Mouse (Mus musculus): Measurements from ENCODE around the gene Lrrc61. TPM values are rescaled to one million over a fixed set of nuclear protein-coding genes. Genes with fewer than 3 reads are reported as not detected.

Lrrc61 gene
- polyA plus RNA-seq, 2 experiments from 2014 or later: 33.3 to 54.7 TPM

DNA sequence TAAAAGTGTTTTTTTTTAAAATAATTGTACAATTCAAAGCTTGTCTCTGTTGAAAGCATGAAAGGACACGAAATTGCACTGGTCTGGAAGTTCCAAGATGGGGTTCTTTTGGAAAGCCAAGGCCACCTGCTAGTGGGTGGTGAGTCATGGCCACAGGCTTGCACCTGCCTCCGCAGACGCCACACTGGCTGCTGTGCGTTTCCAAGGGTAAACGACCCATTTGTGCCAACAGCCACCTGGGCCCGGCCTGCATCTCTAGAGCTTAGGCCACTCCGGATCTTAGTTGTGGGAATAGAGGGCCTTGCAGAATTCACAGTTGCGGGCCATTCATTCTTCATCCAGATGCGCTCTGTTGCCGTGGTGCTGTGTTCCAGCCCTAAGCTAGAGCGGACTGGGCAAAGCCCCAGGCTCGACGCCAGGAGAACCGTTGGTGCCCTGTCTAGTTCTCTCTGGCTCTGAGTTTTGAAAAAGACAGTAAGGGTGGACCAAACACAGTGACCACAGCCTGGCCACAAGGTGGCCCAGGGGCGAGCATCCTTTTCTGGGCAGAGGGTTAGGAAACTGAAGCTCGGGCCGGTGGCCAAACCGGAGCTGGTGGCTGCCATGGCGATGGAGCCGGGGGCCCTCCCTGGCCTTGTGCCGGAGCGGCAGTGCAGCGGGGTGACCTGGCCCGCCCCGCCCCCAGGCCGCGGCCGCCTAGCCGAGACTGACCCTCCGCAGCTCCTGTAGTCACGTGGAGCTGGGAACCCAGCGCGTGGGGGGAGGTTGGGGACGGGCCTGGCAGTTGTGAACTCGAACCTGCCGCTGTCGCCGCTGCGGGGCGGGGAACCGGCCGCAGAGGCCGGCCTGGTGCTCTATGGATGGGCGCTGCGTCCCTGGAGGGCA, 38.8 kb downstream of the Lrrc61 start, which contains the start of the genes Repin1 and Gm44965:
Gene Repin1, plus strand, starts transcription at position 726 of the 885 bp plus-strand sequence.
Gene Gm44965, plus strand, starts transcription at position 784 of the 885 bp plus-strand sequence.
- ATAC-seq: peak; percentile 65

DNA sequence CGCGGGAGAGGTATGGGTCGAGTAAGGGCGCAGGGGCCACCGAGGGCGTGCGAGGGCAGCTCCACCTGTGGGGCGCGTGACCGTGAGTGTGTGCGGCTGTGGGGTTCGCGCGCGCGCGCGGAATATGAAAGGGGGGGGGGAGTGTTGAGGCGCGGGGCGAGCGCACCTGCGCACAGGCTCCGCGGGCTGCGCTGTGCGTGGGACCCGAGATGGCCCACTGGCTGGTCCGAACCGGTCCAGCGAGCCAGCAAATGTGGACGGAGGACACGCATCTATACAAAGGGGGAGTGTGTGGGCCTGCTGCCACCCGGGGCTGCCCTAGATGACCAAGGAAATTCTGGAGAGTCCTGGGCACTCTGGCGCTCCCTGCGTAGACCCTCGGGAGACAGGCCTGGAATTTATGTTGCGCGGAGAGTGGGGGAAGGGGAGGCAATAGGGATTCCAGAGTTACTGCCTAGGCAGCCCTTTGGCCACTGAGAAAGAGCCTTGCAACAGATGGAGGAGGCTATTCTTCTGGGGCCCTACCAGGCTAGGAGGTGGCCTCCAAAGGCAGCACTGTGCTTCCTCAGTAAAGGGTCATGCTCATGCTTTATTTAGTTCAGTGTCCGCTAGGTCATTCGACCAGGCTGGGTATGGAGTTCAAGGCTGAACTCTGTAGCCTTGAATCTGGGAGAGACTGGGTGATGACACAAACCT, 39.6 kb downstream of the Lrrc61 start:
- ATAC-seq: peak; percentile 66

DNA sequence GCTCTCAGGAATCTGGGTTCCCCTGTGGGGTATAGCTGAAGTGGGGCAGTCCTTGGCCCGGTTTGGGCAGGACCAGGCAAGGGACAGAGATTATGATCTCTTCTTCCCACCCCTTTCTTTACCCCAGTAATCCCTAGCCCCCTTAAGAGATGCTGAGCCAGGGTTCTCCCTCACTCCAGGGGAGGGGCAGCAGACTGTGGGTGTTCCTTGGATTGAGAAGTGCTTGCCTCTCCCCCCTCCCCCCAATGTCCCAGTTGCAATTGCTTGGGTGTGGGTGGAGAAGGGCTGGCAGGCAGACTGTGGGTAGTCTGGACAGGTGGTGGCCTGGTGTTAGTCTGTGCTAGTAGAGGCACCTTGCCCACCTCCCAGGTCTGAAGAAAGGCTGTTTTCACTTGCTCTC, 40.7 kb downstream of the Lrrc61 start:
- no peak for ATAC-seq

DNA sequence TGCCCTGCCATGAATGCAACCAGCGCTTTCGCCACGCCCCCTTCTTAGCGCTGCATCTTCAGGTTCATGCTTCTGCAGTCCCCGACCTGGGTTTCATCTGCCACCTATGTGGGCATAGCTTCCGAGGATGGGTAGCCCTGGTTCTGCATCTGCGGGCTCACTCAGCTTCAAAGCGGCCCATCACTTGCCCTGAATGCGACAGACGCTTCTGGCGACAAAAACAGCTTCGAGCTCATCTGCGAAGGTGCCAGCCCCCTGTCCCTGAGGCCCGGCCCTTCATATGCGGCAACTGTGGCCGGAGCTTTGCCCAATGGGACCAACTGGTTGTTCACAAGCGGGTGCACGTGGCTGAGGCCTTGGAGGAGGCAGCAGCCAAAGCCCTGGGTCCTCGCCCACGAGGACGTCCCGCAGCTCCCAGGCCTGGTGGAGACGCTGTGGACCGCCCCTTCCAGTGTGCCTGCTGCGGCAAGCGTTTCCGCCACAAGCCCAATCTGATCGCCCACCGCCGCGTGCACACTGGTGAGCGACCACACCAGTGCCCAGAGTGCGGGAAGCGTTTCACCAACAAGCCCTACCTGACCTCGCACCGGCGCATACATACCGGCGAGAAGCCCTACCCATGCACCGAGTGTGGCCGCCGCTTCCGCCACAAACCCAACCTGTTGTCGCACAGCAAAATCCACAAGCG, 42.1 kb downstream of the Lrrc61 start:
- no peak for ATAC-seq

DNA sequence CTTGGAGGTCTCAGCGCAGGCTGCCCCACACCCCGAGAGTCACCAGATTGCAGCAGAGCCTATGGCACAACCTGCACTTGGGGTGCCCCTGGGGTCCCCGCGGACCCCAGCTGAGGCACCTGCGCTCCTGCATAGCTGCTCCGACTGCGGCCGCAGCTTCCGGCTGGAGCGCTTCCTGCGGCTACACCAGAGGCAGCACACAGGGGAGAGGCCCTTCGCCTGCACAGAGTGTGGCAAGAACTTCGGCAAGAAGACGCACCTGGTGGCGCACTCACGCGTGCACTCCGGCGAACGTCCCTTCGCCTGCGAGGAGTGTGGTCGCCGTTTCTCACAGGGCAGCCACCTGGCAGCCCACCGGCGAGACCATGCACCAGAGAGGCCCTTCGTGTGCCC, 42.6 kb downstream of the Lrrc61 start:
- no peak for ATAC-seq

DNA sequence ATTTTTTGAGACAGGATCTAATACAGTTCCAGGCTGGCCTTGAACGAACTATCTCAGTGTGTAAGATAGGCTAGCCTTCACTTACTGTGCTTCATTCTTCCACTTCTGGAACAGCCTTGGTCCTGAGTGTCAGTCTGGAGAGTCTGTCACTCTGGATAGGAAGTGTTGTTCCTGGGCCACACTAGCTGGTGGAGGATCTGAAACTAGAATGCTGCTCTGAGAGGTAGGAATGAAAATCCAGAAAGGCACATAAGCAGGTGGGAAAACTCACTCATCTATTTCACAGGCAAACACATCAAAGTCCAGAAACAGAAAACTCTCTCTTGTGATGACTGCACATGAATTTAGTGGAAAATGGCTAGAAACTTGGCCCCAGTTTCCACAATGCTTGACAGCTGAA, 46.0 kb downstream of the Lrrc61 start:
- no peak for ATAC-seq

DNA sequence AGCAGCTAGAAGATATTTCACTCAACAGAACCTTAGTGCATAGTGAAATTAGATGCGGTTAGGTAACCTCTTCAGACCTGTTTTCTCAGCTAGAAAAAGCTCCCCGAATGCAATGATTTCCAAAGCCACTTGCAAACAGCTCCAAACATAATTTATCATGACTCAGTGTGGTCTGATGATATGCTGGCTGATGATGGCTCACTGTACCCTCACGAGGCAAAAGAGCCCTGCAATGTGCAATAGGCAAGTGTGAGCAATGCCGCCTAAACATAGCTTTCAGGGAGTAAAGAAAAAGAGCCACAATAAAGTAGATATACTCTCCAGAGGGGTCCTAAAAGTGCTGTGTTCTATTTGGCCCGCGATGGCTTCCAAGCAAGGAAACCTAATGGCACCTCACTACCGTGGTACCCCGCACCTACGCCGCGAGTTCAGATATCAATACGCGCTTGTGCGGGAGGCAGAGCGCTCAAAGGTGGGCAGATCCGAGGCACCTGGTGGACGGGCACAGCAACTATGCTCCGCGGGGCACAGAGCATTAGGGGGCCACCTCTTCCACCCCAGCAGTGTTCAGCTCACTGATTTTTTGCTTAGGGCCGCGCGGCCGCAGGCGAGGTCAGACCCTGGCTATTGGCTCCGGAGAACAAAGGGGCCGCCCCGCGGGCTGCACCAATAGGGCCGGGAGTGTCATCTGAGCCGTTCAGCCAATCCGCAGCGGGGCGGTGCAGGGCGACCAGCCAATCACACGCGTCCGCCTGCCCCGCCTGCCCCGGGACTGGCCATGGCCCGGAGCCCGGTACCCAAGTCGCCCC, 46.9 kb downstream of the Lrrc61 start, which contains the start of gene Zfp775:
Gene Zfp775, plus strand, starts transcription at position 793 of the 809 bp plus-strand sequence.
- peak; percentile 97 for ATAC-seq

DNA sequence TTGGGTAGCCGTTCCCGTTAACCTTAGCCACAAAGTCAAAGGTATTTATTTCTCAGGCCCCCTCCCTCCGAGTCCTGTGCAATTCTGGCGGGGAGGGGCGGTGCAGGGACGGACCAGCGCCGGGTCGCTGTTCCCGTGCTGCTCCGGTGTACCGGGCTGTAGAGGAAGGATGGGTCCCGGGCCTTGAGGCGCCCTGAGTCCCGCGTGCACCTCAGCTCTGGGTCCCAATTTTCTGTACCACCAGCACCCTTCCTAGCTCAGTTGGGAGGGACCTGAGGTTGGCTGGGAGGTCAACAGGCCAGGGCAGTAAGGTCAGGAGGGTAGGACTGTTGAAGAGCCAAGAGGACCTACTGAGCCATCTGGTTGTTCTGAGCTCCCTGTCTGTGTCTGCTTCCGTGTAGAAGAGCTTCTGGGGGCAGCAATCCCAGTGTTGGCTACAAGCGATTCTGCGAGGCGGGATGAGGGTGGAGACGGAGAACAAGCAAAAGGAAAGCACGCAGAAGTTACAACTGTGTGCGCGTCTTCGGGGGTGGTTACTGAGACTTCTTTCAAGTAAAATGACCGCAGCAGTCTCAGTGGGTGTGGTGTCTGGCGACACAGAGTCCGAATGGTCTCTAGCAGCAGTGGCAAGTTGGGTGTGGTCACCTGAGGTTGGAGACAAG, 47.6 kb downstream of the Lrrc61 start:
- peak; percentile 65 for ATAC-seq

DNA sequence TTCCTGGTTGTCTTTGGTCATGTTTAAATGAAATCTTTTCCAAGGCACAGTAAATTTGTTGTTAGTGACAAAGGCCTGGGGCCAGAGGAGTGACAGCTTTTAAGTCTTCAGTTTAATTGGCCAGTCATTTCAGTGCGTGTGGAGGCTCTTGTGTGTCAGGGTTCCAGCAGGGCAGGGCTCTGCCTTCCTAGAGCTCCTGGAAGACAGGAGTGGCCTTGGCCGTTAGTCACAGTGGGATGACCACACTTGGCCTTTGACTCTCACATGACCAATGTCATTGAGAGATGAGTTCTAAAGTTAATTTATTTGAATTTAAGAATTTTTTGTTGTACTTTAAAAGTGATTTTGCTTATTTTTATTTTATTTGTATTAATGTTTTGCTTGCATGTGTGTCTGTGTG, 53.5 kb downstream of the Lrrc61 start:
- ATAC-seq: no peak

DNA sequence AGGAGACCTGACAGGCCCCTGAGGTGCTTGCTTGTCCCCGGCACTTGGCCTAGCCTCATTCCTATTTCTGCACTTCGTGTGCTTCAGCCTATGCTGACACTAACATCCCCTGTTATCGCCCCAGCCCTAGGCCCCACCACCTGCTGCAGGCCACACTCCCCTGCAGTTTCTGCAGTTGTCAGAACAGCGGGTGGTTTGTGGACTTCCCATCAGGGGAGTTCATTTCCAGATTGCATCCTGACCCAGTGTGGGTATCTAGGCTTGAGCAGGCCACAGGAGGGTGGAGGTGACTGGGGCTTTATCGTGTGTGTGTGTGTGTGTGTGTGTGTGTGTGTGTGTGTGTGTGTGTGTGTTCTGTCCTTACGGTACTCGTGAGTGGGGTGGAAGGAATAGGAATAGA, 54.9 kb downstream of the Lrrc61 start:
- no peak for ATAC-seq

DNA sequence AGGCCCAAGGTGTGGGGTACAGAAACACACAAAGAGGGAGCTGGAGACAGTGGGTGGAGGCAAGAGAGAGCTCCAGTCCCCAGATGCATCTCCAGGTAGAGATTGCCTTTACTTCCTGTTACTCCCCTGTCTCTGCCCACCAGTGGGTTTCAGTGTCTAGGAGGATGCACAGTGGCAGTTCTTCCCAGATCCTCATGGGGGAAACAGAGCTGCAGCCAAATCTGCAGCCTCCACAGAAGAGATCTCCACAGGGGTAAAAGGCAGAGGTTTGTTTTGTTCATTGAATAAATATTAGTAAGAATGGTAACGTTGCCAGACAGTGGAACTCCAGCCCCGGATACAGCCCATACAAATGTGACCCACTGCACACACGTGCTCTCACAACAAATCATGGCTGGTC, 56.1 kb downstream of the Lrrc61 start:
- no peak for ATAC-seq

DNA sequence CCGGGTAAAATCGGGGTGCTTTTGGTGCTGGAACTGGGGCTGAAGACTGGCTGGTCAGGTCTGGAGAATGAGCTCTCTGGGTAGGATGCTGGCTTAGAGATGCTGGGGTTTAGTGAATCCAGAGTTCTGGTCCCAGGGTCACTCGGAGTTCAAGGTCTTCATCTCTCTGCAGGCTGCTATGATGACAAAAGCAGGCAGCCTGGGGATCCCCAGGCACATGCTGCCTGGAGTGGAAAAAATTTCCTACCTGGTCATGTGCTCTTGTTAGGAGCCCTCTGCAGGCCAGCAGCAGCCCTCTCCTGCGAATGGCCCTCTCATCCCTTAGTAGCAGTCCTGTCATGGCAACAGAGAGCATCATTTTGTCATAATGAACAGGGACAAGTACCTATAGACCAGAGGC, 58.9 kb downstream of the Lrrc61 start:
- no peak for ATAC-seq

DNA sequence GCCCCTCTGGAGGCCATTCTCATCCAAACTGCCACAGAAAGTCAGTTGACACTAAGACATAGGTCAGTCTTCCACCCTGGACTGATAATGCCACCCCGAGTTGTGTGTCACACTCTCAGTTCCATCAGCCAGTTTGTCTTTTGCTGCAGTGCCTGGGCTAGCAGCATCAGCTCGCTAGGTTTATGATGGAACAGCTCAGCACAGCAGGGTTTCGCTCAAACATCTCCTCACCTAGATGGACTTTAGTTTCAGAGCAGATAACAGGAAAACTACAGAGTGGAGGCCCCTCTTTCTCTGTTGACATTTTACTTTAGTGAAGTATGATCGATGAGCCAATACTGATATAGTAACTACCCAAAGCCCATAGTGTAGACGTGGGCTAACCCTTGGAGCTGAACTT, 60.2 kb downstream of the Lrrc61 start:
- no peak for ATAC-seq

DNA sequence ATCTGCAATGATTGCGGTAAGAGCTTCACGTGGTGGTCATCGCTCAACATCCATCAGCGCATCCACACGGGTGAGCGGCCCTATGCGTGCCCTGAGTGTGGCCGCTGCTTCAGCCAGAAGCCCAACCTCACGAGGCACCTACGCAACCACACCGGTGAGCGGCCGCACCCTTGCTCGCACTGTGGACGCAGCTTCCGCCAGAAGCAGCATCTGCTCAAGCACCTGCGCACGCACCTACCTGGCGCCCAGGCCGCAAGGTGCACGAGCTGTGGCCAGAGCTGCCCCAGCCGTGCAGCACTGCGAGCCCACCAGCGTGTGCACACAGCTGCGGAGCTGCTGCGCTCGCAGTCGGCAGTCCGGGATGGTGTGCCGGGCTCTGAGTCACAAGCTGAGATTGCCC, 65.4 kb downstream of the Lrrc61 start:
- ATAC-seq: no peak

Other genes starting within 250 kb of the Lrrc61 start
- 10 to 100 TPM; 11.9 to 22.8 TPM for gene Krba1, start 159.2 kb upstream of the Lrrc61 start, polyA plus RNA-seq (2017; shearing (Covaris generic))
- 10 to 100 TPM; 11.4 to 12.6 TPM for gene Zfp467, start 109.0 kb upstream of the Lrrc61 start, polyA plus RNA-seq (2017; shearing (Covaris generic))
- gene Sspo, start 106.6 kb upstream of the Lrrc61 start, polyA plus RNA-seq (2017; shearing (Covaris generic)): under 1 TPM; 0.20 to 0.73 TPM
- gene Atp6v0e2, start 17.2 kb upstream of the Lrrc61 start, polyA plus RNA-seq (2017; shearing (Covaris generic)): not detected
- under 1 TPM in 1 of 2 experiments, not detected in 1; 0.55 TPM for gene Rarres2, start 18.0 kb downstream of the Lrrc61 start, polyA plus RNA-seq (2017; shearing (Covaris generic))
- not detected for gene Gm45021, start 34.8 kb downstream of the Lrrc61 start, polyA plus RNA-seq (2017; shearing (Covaris generic))
- gene Repin1, start 39.1 kb downstream of the Lrrc61 start, polyA plus RNA-seq (2017; shearing (Covaris generic)): 1 to 10 TPM in 1 of 2 experiments, under 1 TPM in 1; 1.00 to 1.9 TPM
- not detected for gene Gm44965, start 39.1 kb downstream of the Lrrc61 start, polyA plus RNA-seq (2017; shearing (Covaris generic))
- gene Zfp775, start 47.3 kb downstream of the Lrrc61 start, polyA plus RNA-seq (2017; shearing (Covaris generic)): 10 to 100 TPM in 1 of 2 experiments, 1 to 10 TPM in 1; 5.8 to 10.0 TPM
- 1 to 10 TPM; 2.7 to 5.2 TPM for gene AI854703, start 72.0 kb downstream of the Lrrc61 start, polyA plus RNA-seq (2017; shearing (Covaris generic))
- 100 to 1,000 TPM; 149 to 213 TPM for gene Gimap8, start 92.4 kb downstream of the Lrrc61 start, polyA plus RNA-seq (2017; shearing (Covaris generic))
- 100 to 1,000 TPM; 302 to 342 TPM for gene Gimap9, start 121.3 kb downstream of the Lrrc61 start, polyA plus RNA-seq (2017; shearing (Covaris generic))
- 1,000 to 10,000 TPM; 1,771 to 1,850 TPM for gene Gimap4, start 129.8 kb downstream of the Lrrc61 start, polyA plus RNA-seq (2017; shearing (Covaris generic))
- gene Gimap6, start 153.4 kb downstream of the Lrrc61 start, polyA plus RNA-seq (2017; shearing (Covaris generic)): 1,000 to 10,000 TPM; 1,247 to 1,551 TPM
- 10 to 100 TPM; 62.5 to 69.5 TPM for gene Gm28053, start 163.8 kb downstream of the Lrrc61 start, polyA plus RNA-seq (2017; shearing (Covaris generic))
- 100 to 1,000 TPM; 600 to 617 TPM for gene Gimap7, start 163.8 kb downstream of the Lrrc61 start, polyA plus RNA-seq (2017; shearing (Covaris generic))
- 100 to 1,000 TPM; 342 to 402 TPM for gene Gimap1, start 184.3 kb downstream of the Lrrc61 start, polyA plus RNA-seq (2017; shearing (Covaris generic))
- 100 to 1,000 TPM; 196 to 256 TPM for gene Gimap5, start 191.4 kb downstream of the Lrrc61 start, polyA plus RNA-seq (2017; shearing (Covaris generic))
- gene Gimap3, start 216.1 kb downstream of the Lrrc61 start, polyA plus RNA-seq (2017; shearing (Covaris generic)): 1,000 to 10,000 TPM; 1,659 to 2,511 TPM